Mouse (Mus musculus): ENCODE results near the gene Vmn1r7. TPM values are rescaled to one million over a fixed set of nuclear protein-coding genes. Genes with fewer than 3 reads are reported as not detected.
"Not testable (repeated sequence)": the region's sequence is repeated elsewhere in the genome, so short reads cannot be mapped to it uniquely, and the experiment has no call there.

Vmn1r7 gene
- not detected in 2 replicates for polyA plus RNA-seq (2015; fragmentation: Nextera tagmentation; extraction: Ambion mirVana)

DNA sequence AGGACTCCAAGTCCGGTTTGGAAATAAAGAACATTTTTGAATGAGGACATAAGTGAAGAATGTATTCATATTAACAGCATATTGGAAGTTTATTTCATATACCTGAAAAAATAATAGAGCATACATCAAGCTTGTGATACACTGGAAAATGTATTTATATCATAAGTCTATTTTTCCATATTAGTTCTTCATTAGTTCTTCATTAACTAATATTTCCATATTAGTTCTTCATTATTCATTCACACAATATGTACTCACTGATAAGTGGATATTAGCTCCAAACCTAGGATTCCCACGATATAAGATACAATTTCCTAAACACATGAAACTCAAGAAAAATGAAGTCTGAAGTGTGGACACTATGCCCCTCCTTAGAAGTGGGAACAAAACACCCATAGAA, at the start of gene Vmn1r7:
TSS of gene Vmn1r7 (minus strand) at position 101 of the 400 bp plus-strand sequence.
- not testable (repeated sequence) for H3K27me3 ChIP-seq (replicated peaks)
- WGBS = 73% methylated on average over 2 of the region's 2 CpGs

DNA sequence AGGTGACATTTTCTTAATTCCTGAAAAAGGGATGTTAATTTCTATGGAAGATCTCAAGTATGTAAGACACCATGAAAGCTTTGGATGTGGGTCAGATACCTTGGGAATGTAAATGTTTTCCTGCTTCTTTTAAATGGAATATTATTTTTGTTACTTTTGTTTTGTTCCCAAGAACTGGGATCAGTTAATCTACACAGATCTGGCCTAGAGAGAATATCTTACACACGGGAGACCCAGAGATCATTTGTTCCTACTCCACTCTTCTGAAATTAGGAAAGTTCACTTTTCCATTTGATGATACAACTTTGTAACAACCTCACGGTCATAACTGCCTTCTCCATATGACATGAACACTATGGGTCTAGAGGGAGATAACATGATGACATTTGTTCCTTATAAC, 41.4 kb upstream of the Vmn1r7 start, which contains the start of gene Vmn1r9:
TSS of gene Vmn1r9 (plus strand) at position 301 of the 400 bp plus-strand sequence.
- ATAC-seq (ENCODE audit: extremely low read depth, insufficient number of reproducible peaks, low FRiP score, low TSS enrichment) = no peak
- no peaks in the 10 kb centered on the region for H3K9me3 ChIP-seq
- 67% methylated on average over 2 of the region's 2 CpGs for WGBS
- H3K9ac ChIP-seq = no peak within 1 kb of the TSS
- no peak within 1 kb of the TSS for H3K4me2 ChIP-seq
- H3K4me3 ChIP-seq = no peak within 1 kb of the TSS
- no peaks in the 10 kb centered on the region for H3K36me3 ChIP-seq
- no peaks in the 10 kb centered on the region for H3K27me3 ChIP-seq (replicated peaks)
- no peak within 1 kb of the TSS for H3K27ac ChIP-seq (replicated peaks)
- H3K4me1 ChIP-seq = no peaks in the 10 kb centered on the region

More for the DNA sequence above, at the start of gene Vmn1r7:
- not testable (repeated sequence) for H3K4me1 ChIP-seq; H3K27ac ChIP-seq (replicated peaks); ATAC-seq (ENCODE audit: extremely low read depth, insufficient number of reproducible peaks, low FRiP score, low TSS enrichment); H3K9me3 ChIP-seq; H3K9ac ChIP-seq; H3K36me3 ChIP-seq; H3K4me2 ChIP-seq; H3K4me3 ChIP-seq

DNA sequence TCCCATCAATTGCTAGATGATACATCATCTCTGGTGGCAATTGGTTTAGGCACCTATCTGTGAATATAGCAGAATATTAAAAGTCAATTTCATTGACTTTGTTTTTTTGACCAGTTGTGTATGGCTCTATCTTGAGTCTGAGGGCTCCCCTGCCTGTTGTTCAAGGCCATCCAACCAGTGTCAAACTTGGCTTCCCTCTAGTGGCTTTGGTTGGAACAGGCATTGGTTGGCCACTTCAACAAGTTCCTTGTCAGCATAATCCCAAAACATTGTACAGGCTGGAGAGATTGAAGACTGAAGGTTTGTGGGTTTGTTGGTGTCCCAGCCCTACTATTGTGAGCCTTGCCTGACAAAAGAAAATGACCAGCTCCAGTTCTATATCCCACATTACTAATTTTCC, 38.6 kb upstream of the Vmn1r7 start:
- no peak for ATAC-seq (ENCODE audit: extremely low read depth, insufficient number of reproducible peaks, low FRiP score, low TSS enrichment)

DNA sequence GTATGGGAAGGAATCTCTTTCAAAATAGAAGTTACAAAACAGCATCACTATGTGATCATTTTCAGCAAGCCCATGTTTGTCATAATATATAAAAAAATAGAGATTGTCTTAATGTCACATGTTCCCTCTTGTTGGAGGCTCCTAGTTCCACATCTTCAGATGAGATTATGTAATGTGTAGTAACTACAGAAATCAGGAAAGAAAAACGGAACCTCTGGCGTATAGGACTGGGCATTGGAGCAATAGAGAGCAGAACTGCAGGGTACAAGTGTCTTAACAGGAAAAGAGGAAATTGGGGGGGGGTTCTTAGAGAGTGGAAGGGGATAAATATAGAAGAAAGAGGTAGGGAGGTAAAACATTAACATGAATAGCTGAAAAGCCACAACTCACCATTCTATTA, 9.6 kb upstream of the Vmn1r7 start:
- WGBS = 75% methylated on average over 2 of the region's 2 CpGs

More for the DNA sequence above, 38.6 kb upstream of the Vmn1r7 start:
- H3K4me3 ChIP-seq = no peak overlapping the region
- H3K9me3 ChIP-seq = no peaks in the 10 kb centered on the region
- no peaks in the 10 kb centered on the region for H3K36me3 ChIP-seq
- no peaks in the 10 kb centered on the region for H3K4me1 ChIP-seq
- no peak overlapping the region for H3K4me2 ChIP-seq
- H3K27me3 ChIP-seq (replicated peaks) = no peaks in the 10 kb centered on the region
- no peak overlapping the region for H3K9ac ChIP-seq
- no peak overlapping the region for H3K27ac ChIP-seq (replicated peaks)

DNA sequence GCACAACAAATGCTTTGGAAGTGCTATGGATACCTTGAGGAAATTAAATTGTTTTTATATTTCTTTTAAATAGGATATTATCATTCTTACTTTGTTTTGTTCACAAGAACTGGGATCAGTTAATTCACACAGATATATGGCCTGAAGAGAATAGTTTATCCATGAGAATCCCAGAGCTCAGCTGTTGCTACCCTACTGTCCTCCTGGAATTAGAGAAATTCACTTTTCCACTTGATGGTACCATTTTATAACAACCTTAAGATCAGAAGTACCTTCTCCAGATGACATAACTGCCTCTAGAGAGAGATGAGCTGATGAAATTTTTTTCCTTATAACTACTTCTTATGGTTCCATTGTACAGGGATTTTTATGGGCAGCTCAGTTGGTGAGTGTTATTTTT, 6.9 kb upstream of the Vmn1r7 start, which contains the start of gene Vmn1r8:
TSS of gene Vmn1r8 (plus strand) at position 301 of the 400 bp plus-strand sequence.
- H3K27me3 ChIP-seq (replicated peaks) = no peaks in the 10 kb centered on the region
- H3K36me3 ChIP-seq = no peaks in the 10 kb centered on the region
- H3K9me3 ChIP-seq = no peaks in the 10 kb centered on the region
- ATAC-seq (ENCODE audit: extremely low read depth, insufficient number of reproducible peaks, low FRiP score, low TSS enrichment) = no peak
- H3K4me3 ChIP-seq = no peak within 1 kb of the TSS
- H3K9ac ChIP-seq = no peak within 1 kb of the TSS
- H3K4me2 ChIP-seq = no peak within 1 kb of the TSS
- no peak within 1 kb of the TSS for H3K27ac ChIP-seq (replicated peaks)
- H3K4me1 ChIP-seq = no peaks in the 10 kb centered on the region

More for the DNA sequence above, 9.6 kb upstream of the Vmn1r7 start:
- Histone ChIP-seq H3K9me3 (no peaks in the 10 kb centered on the region), H3K27me3 (replicated peaks) (no peaks in the 10 kb centered on the region), H3K27ac (replicated peaks) (no peak overlapping the region), H3K4me2 (no peak overlapping the region), H3K9ac (no peak overlapping the region), H3K4me1 (no peaks in the 10 kb centered on the region), H3K36me3 (no peaks in the 10 kb centered on the region), H3K4me3 (no peak overlapping the region)
- no peak for ATAC-seq (ENCODE audit: extremely low read depth, insufficient number of reproducible peaks, low FRiP score, low TSS enrichment)

DNA sequence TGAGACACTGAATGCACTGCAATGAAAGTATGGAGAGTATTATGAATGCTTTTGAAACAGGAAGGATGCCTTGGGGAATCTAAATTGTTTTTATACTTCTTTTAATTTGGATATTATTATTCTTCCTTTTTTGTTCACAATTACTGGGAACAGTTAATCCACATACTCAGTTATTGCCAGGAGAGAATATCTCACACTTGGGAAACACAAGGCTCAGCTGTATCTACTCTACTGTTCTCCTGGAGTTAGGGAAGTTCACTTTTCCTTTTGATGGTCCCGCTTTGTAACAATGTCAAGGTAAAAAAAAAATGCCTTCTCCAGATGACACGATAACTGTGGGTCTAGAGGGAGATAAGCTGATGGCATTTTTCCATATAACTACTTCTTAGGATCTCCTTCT, 28.2 kb downstream of the Vmn1r7 start, which contains the start of gene Vmn1r6:
TSS of gene Vmn1r6 (plus strand) at position 301 of the 400 bp plus-strand sequence.
- Histone ChIP-seq H3K4me3 (no peak within 1 kb of the TSS), H3K4me2 (no peak within 1 kb of the TSS), H3K27ac (replicated peaks) (no peak within 1 kb of the TSS), H3K4me1 (no peaks in the 10 kb centered on the region), H3K9ac (no peak within 1 kb of the TSS), H3K27me3 (replicated peaks) (no peaks in the 10 kb centered on the region), H3K36me3 (no peaks in the 10 kb centered on the region), H3K9me3 (no peaks in the 10 kb centered on the region)
- no peak for ATAC-seq (ENCODE audit: extremely low read depth, insufficient number of reproducible peaks, low FRiP score, low TSS enrichment)
- 58% methylated on average over 2 of the region's 2 CpGs for WGBS

Other genes starting within 250 kb of the Vmn1r7 start
- 28.5 and 29.5 TPM in 2 replicates for gene Kbtbd2, start 227.5 kb downstream of the Vmn1r7 start, polyA plus RNA-seq (2015; fragmentation: Nextera tagmentation; extraction: Ambion mirVana)
- 131 and 139 TPM in 2 replicates for gene Fkbp9, start 193.3 kb downstream of the Vmn1r7 start, polyA plus RNA-seq (2015; fragmentation: Nextera tagmentation; extraction: Ambion mirVana)
- 65.9 and 68.6 TPM in 2 replicates for gene Nt5c3, start 101.4 kb downstream of the Vmn1r7 start, polyA plus RNA-seq (2015; fragmentation: Nextera tagmentation; extraction: Ambion mirVana)
- gene Vmn1r4, start 101.3 kb downstream of the Vmn1r7 start, polyA plus RNA-seq (2015; fragmentation: Nextera tagmentation; extraction: Ambion mirVana) = 0.06 and 0.09 TPM in 2 replicates
- not detected in 2 replicates for gene Vmn1r5, start 55.1 kb downstream of the Vmn1r7 start, polyA plus RNA-seq (2015; fragmentation: Nextera tagmentation; extraction: Ambion mirVana)
- not detected in 2 replicates for gene Vmn1r6, start 28.1 kb downstream of the Vmn1r7 start, polyA plus RNA-seq (2015; fragmentation: Nextera tagmentation; extraction: Ambion mirVana)
- not detected in 2 replicates for gene Vmn1r8, start 7.0 kb upstream of the Vmn1r7 start, polyA plus RNA-seq (2015; fragmentation: Nextera tagmentation; extraction: Ambion mirVana)
- not detected in 2 replicates for gene Vmn1r9, start 41.5 kb upstream of the Vmn1r7 start, polyA plus RNA-seq (2015; fragmentation: Nextera tagmentation; extraction: Ambion mirVana)
- gene Vmn1r10, start 84.1 kb upstream of the Vmn1r7 start, polyA plus RNA-seq (2015; fragmentation: Nextera tagmentation; extraction: Ambion mirVana) = not detected in 2 replicates
- not detected in 2 replicates for gene Vmn1r11, start 108.1 kb upstream of the Vmn1r7 start, polyA plus RNA-seq (2015; fragmentation: Nextera tagmentation; extraction: Ambion mirVana)
- not detected in 2 replicates for gene Vmn1r12, start 131.6 kb upstream of the Vmn1r7 start, polyA plus RNA-seq (2015; fragmentation: Nextera tagmentation; extraction: Ambion mirVana)
- not detected in 2 replicates for gene Vmn1r13, start 178.0 kb upstream of the Vmn1r7 start, polyA plus RNA-seq (2015; fragmentation: Nextera tagmentation; extraction: Ambion mirVana)
- gene Vmn1r14, start 206.4 kb upstream of the Vmn1r7 start, polyA plus RNA-seq (2015; fragmentation: Nextera tagmentation; extraction: Ambion mirVana) = not detected in 2 replicates
- 0.07 TPM in 1 of 2 replicates, not detected in the other for gene Vmn1r15, start 232.6 kb upstream of the Vmn1r7 start, polyA plus RNA-seq (2015; fragmentation: Nextera tagmentation; extraction: Ambion mirVana)

All from heart, embryonic 13.5 days (tissue).